Mouse (Mus musculus) stomach, embryonic 16.5 days (tissue): ENCODE measurements around the gene Gucy1a1. TPM values are rescaled to one million over a fixed set of nuclear protein-coding genes. Genes with fewer than 3 reads are reported as not detected.

Experiments used
- ATAC-seq: fragments of 200-750 bp; cut with Nextera tagmentation; 2 replicates; pipeline ENCODE4 v1.8.0; 2017; ENCODE audit warnings: moderate number of reproducible peaks, moderate TSS enrichment; ENCODE audit not compliant: insufficient read depth, low FRiP score
- H3K27ac ChIP-seq: fragments of 300-500 bp; sonication (generic); 2 replicates; pipeline ENCODE4 v1.5.1; 2014; ENCODE audit warnings: low read length
- H3K27me3 ChIP-seq: fragments of 300-500 bp; sonication (generic); 2 replicates; pipeline ENCODE4 v1.6.1; 2014; ENCODE audit warnings: low read length, control low read depth, mixed read lengths; ENCODE audit not compliant: control insufficient read depth, insufficient read depth
- H3K36me3 ChIP-seq: fragments of 300-500 bp; sonication (generic); 2 replicates; pipeline ENCODE4 v1.6.1; 2014; ENCODE audit warnings: low read length; ENCODE audit not compliant: control insufficient read depth, insufficient read depth
- H3K4me1 ChIP-seq: fragments of 300-500 bp; sonication (generic); 2 replicates; pipeline ENCODE4 v1.6.1; 2014; ENCODE audit warnings: low read length, control low read depth, mixed read lengths; ENCODE audit not compliant: control insufficient read depth, insufficient read depth
- H3K4me2 ChIP-seq: fragments of 300-500 bp; sonication (generic); 2 replicates; pipeline ENCODE4 v1.6.1; 2014; ENCODE audit warnings: low read depth, low read length, mixed read lengths
- H3K4me3 ChIP-seq: fragments of 300-500 bp; sonication (generic); replicated peaks from 2 replicates; pipeline ENCODE4 v1.5.1; 2014; ENCODE audit warnings: mild to moderate bottlenecking, low read length
- H3K9ac ChIP-seq: fragments of 300-500 bp; sonication (generic); 2 replicates; pipeline ENCODE4 v1.6.1; 2014; ENCODE audit warnings: low read length
- H3K9me3 ChIP-seq: fragments of 300-500 bp; sonication (generic); replicated peaks from 2 replicates; pipeline ENCODE4 v1.6.1; 2016; ENCODE audit warnings: low read length, control low read depth; ENCODE audit not compliant: control insufficient read depth
- WGBS: fragments of 180-500 bp; shearing (Covaris S2); extraction: QIAGEN DNeasy Blood & Tissue Kit; methylation state at CpG from one replicate; pipeline ENCODE4 v1.1.7; 2014; 5-methylcytosine and 5-hydroxymethylcytosine counted together
- polyA plus RNA-seq: library from polyadenylated mRNA; unstranded; fragments of >200 nt; fragmentation: Nextera tagmentation; extraction: Ambion mirVana; gene quantifications from 2 replicates; pipeline ENCODE4 v1.2.1, GENCODE M21; 2015

Gene Gucy1a1
- polyA plus RNA-seq, 1 experiment from 2014 or later = 53.3 TPM

DNA sequence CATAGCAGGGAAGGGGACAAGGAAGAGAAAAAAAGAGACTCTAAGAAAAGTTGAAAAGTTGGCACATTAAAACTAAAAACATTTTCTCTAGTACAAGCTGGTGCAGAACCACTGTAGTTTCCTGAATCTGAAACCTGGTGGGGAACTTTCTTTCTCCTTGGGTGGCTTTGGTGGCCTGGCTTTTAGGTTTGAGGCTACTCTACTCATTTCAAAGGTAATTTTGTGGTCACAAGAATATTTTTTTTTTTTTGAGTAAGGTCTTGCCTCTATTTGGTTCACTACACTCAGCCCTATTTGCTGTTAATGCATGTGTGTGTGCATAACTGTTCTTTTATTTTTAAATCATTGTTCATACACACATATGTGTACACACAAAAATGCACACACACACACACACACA, 389 bp upstream of the Gucy1a1 start:
- Histone ChIP-seq H3K36me3 (no peaks in the 10 kb centered on the region), H3K27ac (no peak overlapping the region), H3K27me3 (no peaks in the 10 kb centered on the region), H3K9me3 (no peaks in the 10 kb centered on the region), H3K4me2 (peak overlapping the region; percentile 65; the same call in 1 of the 2 replicates), H3K9ac (no peak overlapping the region), H3K4me3 (peak overlapping the region; percentile 69; the same call in 1 of the 2 replicates), H3K4me1 (no peaks in the 10 kb centered on the region; the same call in 1 of the 2 replicates)
- no peak for ATAC-seq

- Histone ChIP-seq H3K36me3 (no peaks in the 10 kb centered on the region), H3K4me1 (no peaks in the 10 kb centered on the region; the same call in 1 of the 2 replicates), H3K4me3 (peak overlapping the region; percentile 69), H3K27me3 (no peaks in the 10 kb centered on the region), H3K4me2 (peak overlapping the region; percentile 65), H3K9ac (peak overlapping the region; percentile 84), H3K27ac (peak overlapping the region; percentile 70), H3K9me3 (no peaks in the 10 kb centered on the region)
- WGBS = 11% methylated on average over 14 of the region's 14 CpGs
- peak; percentile 16; the same call in 1 of the 2 replicates for ATAC-seq
Observed at GRCm38 (mm10) chr3:82144725-82145125, 864 bp downstream of the Gucy1a1 start.

GRCm38 (mm10) chr3:82140781-82141180, 4.8 kb downstream of the Gucy1a1 start:
- no peak overlapping the region for H3K27ac ChIP-seq
- H3K4me3 ChIP-seq = no peak overlapping the region
- H3K4me1 ChIP-seq = no peaks in the 10 kb centered on the region; the same call in none of the 2 replicates
- H3K9ac ChIP-seq = no peak overlapping the region
- no peaks in the 10 kb centered on the region for H3K36me3 ChIP-seq
- WGBS = 53% methylated on average over 5 of the region's 5 CpGs
- H3K9me3 ChIP-seq = no peaks in the 10 kb centered on the region
- H3K27me3 ChIP-seq = no peaks in the 10 kb centered on the region
- ATAC-seq = no peak
- H3K4me2 ChIP-seq = peak overlapping the region; percentile 7; the same call in 1 of the 2 replicates

GRCm38 (mm10) chr3:82138002-82138667, 7.5 kb downstream of the Gucy1a1 start:
- 78% methylated on average over 13 of the region's 13 CpGs for WGBS
- Histone ChIP-seq H3K4me2 (no peak overlapping the region), H3K4me3 (no peak overlapping the region), H3K27me3 (no peaks in the 10 kb centered on the region), H3K36me3 (no peaks in the 10 kb centered on the region), H3K9me3 (no peaks in the 10 kb centered on the region), H3K4me1 (no peaks in the 10 kb centered on the region; the same call in none of the 2 replicates), H3K9ac (no peak overlapping the region), H3K27ac (no peak overlapping the region)
- no peak for ATAC-seq

- no peaks in the 10 kb centered on the region for H3K36me3 ChIP-seq
- H3K4me3 ChIP-seq = no peak overlapping the region
- H3K9ac ChIP-seq = no peak overlapping the region
- WGBS = 68% methylated on average over 1 of the region's 1 CpGs
- H3K27me3 ChIP-seq = no peaks in the 10 kb centered on the region
- H3K4me2 ChIP-seq = no peak overlapping the region
- no peak for ATAC-seq
- no peaks in the 10 kb centered on the region; the same call in 1 of the 2 replicates for H3K4me1 ChIP-seq
- H3K9me3 ChIP-seq = no peaks in the 10 kb centered on the region
- no peak overlapping the region for H3K27ac ChIP-seq
Observed at GRCm38 (mm10) chr3:82135483-82135882, 10.1 kb downstream of the Gucy1a1 start.

DNA sequence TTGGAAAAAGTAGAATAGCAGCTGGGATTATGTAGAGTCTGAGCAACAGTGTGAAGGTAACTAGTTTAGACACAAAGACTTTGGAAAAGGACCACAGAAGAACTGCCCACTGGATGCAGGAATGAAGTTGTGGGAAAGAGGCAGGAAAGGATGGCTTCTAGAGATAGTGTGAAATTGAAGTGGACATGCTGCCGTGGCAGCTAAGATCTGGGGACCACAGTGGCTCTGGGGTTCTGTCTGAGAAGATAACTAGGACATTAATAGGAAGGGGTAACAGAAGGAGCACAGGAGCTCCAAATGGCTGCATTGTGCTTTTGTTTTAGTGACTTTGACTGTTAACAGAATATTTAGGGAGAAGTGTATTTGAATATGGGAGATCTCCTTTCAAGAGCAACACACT, 16.3 kb downstream of the Gucy1a1 start:
- Histone ChIP-seq H3K4me3 (no peak overlapping the region), H3K9me3 (no peaks in the 10 kb centered on the region), H3K27ac (no peak overlapping the region), H3K4me2 (no peak overlapping the region), H3K4me1 (no peaks in the 10 kb centered on the region; the same call in 1 of the 2 replicates), H3K36me3 (no peaks in the 10 kb centered on the region), H3K9ac (no peak overlapping the region), H3K27me3 (no peaks in the 10 kb centered on the region)
- 77% methylated on average over 1 of the region's 1 CpGs for WGBS
- ATAC-seq = no peak

DNA sequence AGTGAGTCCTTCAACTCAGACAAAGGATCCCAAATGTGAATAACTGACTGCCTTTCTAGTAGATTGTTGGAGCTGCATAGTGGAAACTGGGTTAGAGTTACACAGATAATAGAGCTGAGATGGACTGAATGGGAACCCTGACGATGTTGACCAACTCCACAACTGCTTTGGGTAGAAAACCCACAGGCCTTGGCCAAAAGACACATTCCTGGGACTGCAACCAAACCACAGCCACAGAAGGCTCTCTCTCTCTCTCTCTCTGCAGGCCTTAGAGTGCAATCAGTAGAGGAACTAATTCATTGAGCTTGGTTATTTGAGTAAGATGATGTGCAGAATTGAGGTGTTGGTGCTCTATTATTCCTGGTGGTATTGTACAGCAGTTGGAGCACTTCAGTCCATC, 21.0 kb downstream of the Gucy1a1 start:
- Histone ChIP-seq H3K27me3 (no peaks in the 10 kb centered on the region), H3K27ac (no peak overlapping the region), H3K9ac (no peak overlapping the region), H3K9me3 (no peaks in the 10 kb centered on the region; the same call in 1 of the 2 replicates), H3K36me3 (no peaks in the 10 kb centered on the region), H3K4me1 (no peaks in the 10 kb centered on the region; the same call in 1 of the 2 replicates), H3K4me2 (no peak overlapping the region), H3K4me3 (no peak overlapping the region)
- 85% methylated on average over 1 of the region's 1 CpGs for WGBS
- ATAC-seq = no peak

DNA sequence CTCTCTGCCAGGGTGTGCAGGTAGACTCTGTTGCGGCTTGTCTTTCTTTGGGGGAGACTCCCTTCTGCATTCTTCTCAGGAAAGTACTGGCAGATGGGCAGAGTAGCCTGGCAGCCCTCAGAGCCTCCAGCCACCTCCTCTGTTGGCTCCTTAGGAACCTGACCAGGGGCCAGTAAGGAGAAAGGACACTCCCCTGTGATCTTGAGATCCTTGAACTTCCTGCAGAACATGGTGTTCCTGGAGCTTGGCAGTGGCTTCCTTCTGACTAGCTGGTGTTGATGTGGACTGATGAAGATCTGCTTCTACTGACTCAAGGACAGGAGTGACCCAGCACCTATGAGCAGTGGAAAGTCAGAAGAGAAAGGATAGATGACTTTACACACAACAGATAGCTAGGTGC, 26.7 kb downstream of the Gucy1a1 start:
- no peak for ATAC-seq
- 79% methylated on average over 1 of the region's 1 CpGs for WGBS
- Histone ChIP-seq H3K9ac (no peak overlapping the region), H3K27me3 (no peaks in the 10 kb centered on the region), H3K27ac (no peak overlapping the region), H3K4me1 (no peaks in the 10 kb centered on the region), H3K4me2 (no peak overlapping the region), H3K4me3 (no peak overlapping the region), H3K9me3 (no peaks in the 10 kb centered on the region; the same call in 1 of the 2 replicates), H3K36me3 (no peaks in the 10 kb centered on the region)

DNA sequence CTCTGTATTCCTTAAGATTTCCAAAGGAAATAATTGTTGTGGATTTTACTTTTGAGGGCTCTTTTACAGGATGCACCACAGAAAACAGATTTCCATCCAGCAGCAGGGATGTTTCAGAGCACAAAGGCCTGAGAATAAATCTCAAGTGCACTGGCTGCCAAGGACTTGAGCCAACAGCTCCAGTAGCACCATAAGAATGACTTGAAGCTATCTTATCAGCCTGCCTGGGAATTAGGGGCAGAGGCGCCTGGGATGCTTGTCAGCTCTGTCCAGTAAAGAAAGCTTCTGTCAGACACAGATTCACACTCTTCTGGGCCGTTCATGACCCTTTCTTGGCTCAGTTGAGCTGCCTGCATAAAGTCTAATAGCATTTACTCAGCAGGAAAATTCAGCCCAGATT, 33.1 kb downstream of the Gucy1a1 start:
- H3K9me3 ChIP-seq = no peaks in the 10 kb centered on the region
- H3K9ac ChIP-seq = no peak overlapping the region
- H3K27me3 ChIP-seq = no peaks in the 10 kb centered on the region
- no peaks in the 10 kb centered on the region for H3K36me3 ChIP-seq
- H3K4me2 ChIP-seq = no peak overlapping the region
- peak overlapping the region; percentile 25; the same call in 1 of the 2 replicates for H3K27ac ChIP-seq
- no peak overlapping the region for H3K4me3 ChIP-seq
- peak; percentile 50; the same call in 1 of the 2 replicates for ATAC-seq
- H3K4me1 ChIP-seq = no peaks in the 10 kb centered on the region
- WGBS = 38% methylated on average over 2 of the region's 2 CpGs
